Mouse (Mus musculus): ENCODE results near the gene Glis1.

Gene Glis1

DNA sequence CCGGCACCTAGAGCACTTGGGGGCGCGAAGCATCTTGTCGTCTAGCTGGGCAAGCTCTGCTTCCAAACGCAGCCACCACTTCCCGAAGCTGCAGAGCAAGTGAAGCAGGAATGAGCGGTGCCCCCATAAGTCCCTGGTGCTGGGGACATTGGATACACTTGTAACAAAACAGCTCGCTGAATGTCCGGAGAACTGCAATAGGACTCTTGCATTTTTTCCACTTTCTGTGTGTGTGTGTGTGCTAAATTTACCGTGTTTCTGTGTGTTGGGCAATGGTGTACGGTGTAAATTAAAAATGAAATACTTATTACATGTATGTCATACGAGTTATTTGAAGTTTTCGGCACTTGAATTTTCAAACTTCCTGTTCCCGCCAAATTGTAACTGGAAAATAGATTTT lies 249.7 kb downstream of the Glis1 start, which contains the start of gene Dmrtb1:
Gene Dmrtb1, minus strand, starts transcription at position 101 of the 400 bp plus-strand sequence.
- no peak for DNase-seq (ENCODE audit: low spot score in 2 of 2)

Measured in urinary bladder, adult 18-20 months (tissue).